Mouse (Mus musculus): Measurements from ENCODE around the gene Spic. TPM values are rescaled to one million over a fixed set of nuclear protein-coding genes. Genes with fewer than 3 reads are reported as not detected.

Spic gene
- not detected for polyA plus RNA-seq (2015; fragmentation: Illumina TruSeq; extraction: RNeasy Lipid Tissue Mini Kit (QIAGEN cat#74804); ENCODE audit: insufficient read depth, low read depth, low replicate concordance)

GRCm38 (mm10) chr10:88684925-88685324, at the start of gene Spic:
Gene Spic, minus strand, starts transcription at chr10:88685015.

GRCm38 (mm10) chr10:88730571-88731495, 46.0 kb upstream of the Spic start, which contains the start of gene Arl1:
Gene Arl1, plus strand, starts transcription at chr10:88730858.

Other genes starting within 250 kb of the Spic start
- gene Sycp3, start 225.4 kb downstream of the Spic start, polyA plus RNA-seq (2015; fragmentation: Illumina TruSeq; extraction: RNeasy Lipid Tissue Mini Kit (QIAGEN cat#74804); ENCODE audit: insufficient read depth, low read depth, low replicate concordance) = not detected
- 13.2 TPM for gene Chpt1, start 180.9 kb downstream of the Spic start, polyA plus RNA-seq (2015; fragmentation: Illumina TruSeq; extraction: RNeasy Lipid Tissue Mini Kit (QIAGEN cat#74804); ENCODE audit: insufficient read depth, low read depth, low replicate concordance)
- not detected for gene Mybpc1, start 79.9 kb downstream of the Spic start, polyA plus RNA-seq (2015; fragmentation: Illumina TruSeq; extraction: RNeasy Lipid Tissue Mini Kit (QIAGEN cat#74804); ENCODE audit: insufficient read depth, low read depth, low replicate concordance)
- gene Arl1, start 45.8 kb upstream of the Spic start, polyA plus RNA-seq (2015; fragmentation: Illumina TruSeq; extraction: RNeasy Lipid Tissue Mini Kit (QIAGEN cat#74804); ENCODE audit: insufficient read depth, low read depth, low replicate concordance) = 31.4 TPM
- gene Utp20, start 141.8 kb upstream of the Spic start, polyA plus RNA-seq (2015; fragmentation: Illumina TruSeq; extraction: RNeasy Lipid Tissue Mini Kit (QIAGEN cat#74804); ENCODE audit: insufficient read depth, low read depth, low replicate concordance) = 6.3 TPM
- gene Slc5a8, start 201.0 kb upstream of the Spic start, polyA plus RNA-seq (2015; fragmentation: Illumina TruSeq; extraction: RNeasy Lipid Tissue Mini Kit (QIAGEN cat#74804); ENCODE audit: insufficient read depth, low read depth, low replicate concordance) = not detected